Mouse (Mus musculus) erythroblast, embryonic 14.5 days (primary cell): ENCODE measurements around the gene Tmem107. TPM values are rescaled to one million over a fixed set of nuclear protein-coding genes. Genes with fewer than 3 reads are reported as not detected.
A peak's percentile ranks its signal among the peaks of the same experiment; 100 is the strongest.

Experiments
- H3K27me3 ChIP-seq: 2 replicates; pipeline ENCODE4 v1.6.1; 2012; ENCODE audit warnings: inconsistent platforms; ENCODE audit not compliant: control insufficient read depth
- H3K36me3 ChIP-seq: 2 replicates; pipeline ENCODE4 v1.6.1; 2012; ENCODE audit warnings: mild to moderate bottlenecking, inconsistent platforms; ENCODE audit not compliant: control insufficient read depth
- H3K4me1 ChIP-seq: 2 replicates; pipeline ENCODE4 v1.6.1; 2012; ENCODE audit warnings: inconsistent platforms; ENCODE audit not compliant: control insufficient read depth
- H3K4me3 ChIP-seq: replicated peaks from 2 replicates; pipeline ENCODE3; 2012; ENCODE audit warnings: moderate library complexity, mild to moderate bottlenecking, inconsistent platforms
- H3K9me3 ChIP-seq: 2 replicates; pipeline ENCODE4 v1.6.1; 2012; ENCODE audit warnings: low read length, inconsistent platforms, mixed read lengths; ENCODE audit not compliant: control insufficient read depth
- GATA1 ChIP-seq: IDR thresholded peaks from 2 replicates; pipeline ENCODE4 v1.6.1; 2012; ENCODE audit warnings: low read length, inconsistent platforms, mixed read lengths
- TAL1 ChIP-seq: IDR thresholded peaks from 3 replicates; pipeline ENCODE4 v1.6.1; 2012; ENCODE audit warnings: low read length, inconsistent platforms, mixed read lengths
- polyA plus RNA-seq: library from polyadenylated mRNA; stranded (reverse); fragments of >175 nt; gene quantifications from 2 replicates; pipeline ENCODE4 v1.2.3, GENCODE M21; 2012

The Tmem107 gene
- polyA plus RNA-seq, 1 experiment = 10.0 TPM

- H3K9me3 ChIP-seq = no peaks in the 10 kb centered on the region
- H3K4me1 ChIP-seq = peaks cover 60% of the 10 kb centered on the region
- H3K4me3 ChIP-seq = peak overlapping the region; percentile 3
- no peaks in the 10 kb centered on the region for H3K27me3 ChIP-seq
- H3K36me3 ChIP-seq = peaks cover 35% of the 10 kb centered on the region
- TF ChIP-seq TAL1 = no peak
- TF ChIP-seq GATA1 = no peak
Measured at GRCm38 (mm10) chr11:69038173-69038572, 32.4 kb upstream of the Tmem107 start.

- Histone ChIP-seq H3K27me3 (no peaks in the 10 kb centered on the region), H3K4me3 (peak within 1 kb of the TSS; percentile 74), H3K9me3 (no peaks in the 10 kb centered on the region), H3K4me1 (peaks cover 64% of the 10 kb centered on the region), H3K36me3 (peaks cover 45% of the 10 kb centered on the region)
- TF ChIP-seq GATA1 (no peak), TAL1 (no peak)
Measured at GRCm38 (mm10) chr11:69045531-69046394, 24.8 kb upstream of the Tmem107 start, which contains the start of gene Aurkb. Aurkb (plus strand) TSS chr11:69045647.

- Histone ChIP-seq H3K4me1 (peaks cover 61% of the 10 kb centered on the region), H3K27me3 (no peaks in the 10 kb centered on the region), H3K9me3 (no peaks in the 10 kb centered on the region), H3K36me3 (peaks cover 51% of the 10 kb centered on the region), H3K4me3 (peak overlapping the region; percentile 74)
- TF ChIP-seq TAL1 (no peak), GATA1 (no peak)
Measured at GRCm38 (mm10) chr11:69046395-69046774, 24.2 kb upstream of the Tmem107 start.

GRCm38 (mm10) chr11:69047592-69047991 is 23.0 kb upstream of the Tmem107 start:
- Histone ChIP-seq H3K36me3 (peaks cover 63% of the 10 kb centered on the region), H3K9me3 (no peaks in the 10 kb centered on the region), H3K4me1 (peaks cover 58% of the 10 kb centered on the region), H3K27me3 (no peaks in the 10 kb centered on the region), H3K4me3 (peak overlapping the region; percentile 74)
- TF ChIP-seq GATA1 = no peak
- TF ChIP-seq TAL1 = no peak

- peak overlapping the region; percentile 74 for H3K4me3 ChIP-seq
- peaks cover 69% of the 10 kb centered on the region for H3K36me3 ChIP-seq
- no peaks in the 10 kb centered on the region for H3K9me3 ChIP-seq
- TF ChIP-seq TAL1 = no peak
- no peak for TF ChIP-seq GATA1
- peaks cover 61% of the 10 kb centered on the region for H3K4me1 ChIP-seq
- H3K27me3 ChIP-seq = no peaks in the 10 kb centered on the region
Measured at GRCm38 (mm10) chr11:69048151-69048550, 22.5 kb upstream of the Tmem107 start.

GRCm38 (mm10) chr11:69050748-69051147 is 19.9 kb upstream of the Tmem107 start:
- H3K36me3 ChIP-seq = peaks cover 89% of the 10 kb centered on the region
- peaks cover 56% of the 10 kb centered on the region for H3K4me1 ChIP-seq

GRCm38 (mm10) chr11:69051771-69052170 is 18.8 kb upstream of the Tmem107 start:
- TF ChIP-seq TAL1 (no peak), GATA1 (no peak)
- H3K4me3 ChIP-seq = no peak overlapping the region
- H3K4me1 ChIP-seq = peaks cover 52% of the 10 kb centered on the region
- H3K9me3 ChIP-seq = no peaks in the 10 kb centered on the region
- H3K36me3 ChIP-seq = peaks cover 84% of the 10 kb centered on the region
- no peaks in the 10 kb centered on the region for H3K27me3 ChIP-seq

More at GRCm38 (mm10) chr11:69050748-69051147, 19.9 kb upstream of the Tmem107 start:
- Histone ChIP-seq H3K4me3 (no peak overlapping the region), H3K9me3 (no peaks in the 10 kb centered on the region), H3K27me3 (no peaks in the 10 kb centered on the region)
- TF ChIP-seq TAL1 (no peak), GATA1 (no peak)

- Histone ChIP-seq H3K4me3 (no peak overlapping the region), H3K27me3 (no peaks in the 10 kb centered on the region), H3K4me1 (peaks cover 44% of the 10 kb centered on the region), H3K9me3 (no peaks in the 10 kb centered on the region), H3K36me3 (peaks cover 73% of the 10 kb centered on the region)
- TF ChIP-seq TAL1 (no peak), GATA1 (no peak)
Measured at GRCm38 (mm10) chr11:69052824-69053421, 17.7 kb upstream of the Tmem107 start.

GRCm38 (mm10) chr11:69053848-69054247 is 16.8 kb upstream of the Tmem107 start:
- H3K36me3 ChIP-seq = peaks cover 63% of the 10 kb centered on the region
- peaks cover 44% of the 10 kb centered on the region for H3K4me1 ChIP-seq
- no peaks in the 10 kb centered on the region for H3K27me3 ChIP-seq
- H3K4me3 ChIP-seq = no peak overlapping the region
- TF ChIP-seq GATA1 = no peak
- no peak for TF ChIP-seq TAL1
- no peaks in the 10 kb centered on the region for H3K9me3 ChIP-seq
